Mouse (Mus musculus): ENCODE data around the gene BC051019. TPM values are rescaled to one million over a fixed set of nuclear protein-coding genes. Genes with fewer than 3 reads are reported as not detected.

BC051019 gene
- polyA plus RNA-seq, 1 experiment from 2014 or later, result 0.37 TPM

Other genes with a start within 250 kb of the BC051019 start
- gene Trim66, start 215.7 kb downstream of the BC051019 start, polyA plus RNA-seq (2014; fragmentation: Nextera tagmentation; extraction: Ambion mirVana), result 0.08 and 0.14 TPM in 2 replicates
- gene Rpl27a, start 204.7 kb downstream of the BC051019 start, polyA plus RNA-seq (2014; fragmentation: Nextera tagmentation; extraction: Ambion mirVana), result 110 and 124 TPM in 2 replicates
- 32.5 and 39.7 TPM in 2 replicates for gene St5, start 20.2 kb downstream of the BC051019 start, polyA plus RNA-seq (2014; fragmentation: Nextera tagmentation; extraction: Ambion mirVana)
- 19.0 and 22.2 TPM in 2 replicates for gene Akip1, start 20.2 kb downstream of the BC051019 start, polyA plus RNA-seq (2014; fragmentation: Nextera tagmentation; extraction: Ambion mirVana)
- gene Ascl3, start 7.9 kb upstream of the BC051019 start, polyA plus RNA-seq (2014; fragmentation: Nextera tagmentation; extraction: Ambion mirVana), result not detected in 2 replicates
- 63.2 and 71.2 TPM in 2 replicates for gene Tmem9b, start 29.0 kb upstream of the BC051019 start, polyA plus RNA-seq (2014; fragmentation: Nextera tagmentation; extraction: Ambion mirVana)
- gene Nrip3, start 58.2 kb upstream of the BC051019 start, polyA plus RNA-seq (2014; fragmentation: Nextera tagmentation; extraction: Ambion mirVana), result 0.85 and 0.88 TPM in 2 replicates
- gene Scube2, start 141.8 kb upstream of the BC051019 start, polyA plus RNA-seq (2014; fragmentation: Nextera tagmentation; extraction: Ambion mirVana), result 3.2 and 4.3 TPM in 2 replicates
- 52.5 and 57.3 TPM in 2 replicates for gene Dennd5a, start 236.6 kb upstream of the BC051019 start, polyA plus RNA-seq (2014; fragmentation: Nextera tagmentation; extraction: Ambion mirVana)

All from hindbrain, embryonic 11.5 days (tissue).